Mouse (Mus musculus): Measurements from ENCODE around the gene Enoph1. TPM values are rescaled to one million over a fixed set of nuclear protein-coding genes. Genes with fewer than 3 reads are reported as not detected.

Gene Enoph1
- total and polyA plus RNA-seq, 3 experiments: 8.4 to 12.6 (median 8.8) TPM

DNA sequence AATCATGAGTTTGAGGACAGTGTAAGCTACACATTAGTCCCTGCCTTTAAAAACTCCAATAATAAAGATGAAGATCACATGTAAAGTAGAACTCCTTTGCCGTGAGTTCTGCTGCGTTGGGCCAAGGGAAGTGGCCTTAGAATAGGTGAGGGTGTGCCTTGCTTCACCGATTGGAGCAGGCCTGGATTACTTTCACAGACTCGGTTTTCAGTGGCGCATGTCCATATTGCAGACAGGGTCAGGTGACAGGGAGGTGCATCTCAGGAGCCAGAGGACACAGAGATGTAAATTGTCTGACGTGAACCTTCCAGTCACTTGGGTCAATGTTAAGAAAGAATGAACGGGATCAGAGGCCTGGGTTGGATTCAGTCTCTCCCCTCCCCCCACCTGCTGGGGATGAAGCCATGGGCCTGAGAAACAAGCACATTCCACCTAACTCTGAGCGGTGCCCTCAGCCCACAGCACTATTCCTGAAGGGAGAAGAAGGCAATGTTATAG is 7.4 kb downstream of the Enoph1 start:
- no peak for DNase-seq
- Histone ChIP-seq H3K79me2 (replicated peaks; ENCODE audit: control insufficient read depth, insufficient read depth, low read length) (peaks cover 2% of the 10 kb centered on the region), H3K4me1 (ENCODE audit: control insufficient read depth, insufficient read depth, low read length) (peaks cover 6% of the 10 kb centered on the region), H3K27me3 (ENCODE audit: control insufficient read depth, insufficient read depth, low read length) (no peaks in the 10 kb centered on the region), H3K27ac (no peak overlapping the region), H3K36me3 (ENCODE audit: control insufficient read depth, insufficient read depth, low read length) (no peaks in the 10 kb centered on the region), H3K9ac (ENCODE audit: low read depth, low read length) (no peak overlapping the region), H3K4me3 (no peak overlapping the region)
- 69% methylated on average over 8 of the region's 8 CpGs for WGBS
- intact Hi-C loops (cut with DNase I): loop anchor here (10.0 kb wide), 1 partner anchor 792 kb away; no protein-coding TSS in a partner anchor
- TF ChIP-seq CTCF (IDR thresholded peaks at IDR 0.05): no peak
- no peak for TF ChIP-seq POLR2A (IDR thresholded peaks at IDR 0.05; ENCODE audit: insufficient read depth, low read depth, low read length)
- TF ChIP-seq EP300 (IDR thresholded peaks at IDR 0.05; ENCODE audit: insufficient read depth, low read depth, low read length): no peak

DNA sequence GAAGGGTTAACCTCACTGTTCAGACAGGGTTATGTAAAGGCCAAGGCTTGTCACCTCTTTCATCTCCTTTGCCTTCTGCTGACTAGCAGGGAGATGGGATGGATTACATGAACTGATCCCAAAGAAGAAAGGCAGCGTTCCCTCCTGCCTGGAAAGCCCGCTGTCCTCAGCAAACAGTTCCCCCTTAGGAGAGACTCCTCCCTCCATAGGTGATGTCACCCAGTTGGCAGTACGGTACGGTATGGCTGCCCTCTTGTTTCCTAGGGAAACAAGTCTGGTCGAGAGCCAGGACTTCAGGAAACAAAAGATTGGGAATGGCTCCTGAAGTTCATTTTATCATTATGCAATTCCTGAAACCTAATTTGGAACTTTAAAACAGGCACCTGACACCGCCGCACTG is 8.1 kb downstream of the Enoph1 start:
- Histone ChIP-seq H3K4me1 (ENCODE audit: control insufficient read depth, insufficient read depth, low read length) (peaks cover 6% of the 10 kb centered on the region), H3K27ac (no peak overlapping the region), H3K27me3 (ENCODE audit: control insufficient read depth, insufficient read depth, low read length) (no peaks in the 10 kb centered on the region), H3K4me3 (no peak overlapping the region), H3K9ac (ENCODE audit: low read depth, low read length) (no peak overlapping the region), H3K36me3 (ENCODE audit: control insufficient read depth, insufficient read depth, low read length) (no peaks in the 10 kb centered on the region), H3K79me2 (replicated peaks; ENCODE audit: control insufficient read depth, insufficient read depth, low read length) (peaks cover 4% of the 10 kb centered on the region)
- intact Hi-C loops (cut with DNase I): loop anchor here (10.0 kb wide), 1 partner anchor 793 kb away; no protein-coding TSS in a partner anchor
- WGBS: 30% methylated on average over 7 of the region's 7 CpGs
- TF ChIP-seq POLR2A (IDR thresholded peaks at IDR 0.05; ENCODE audit: insufficient read depth, low read depth, low read length): no peak
- no peak for TF ChIP-seq CTCF (IDR thresholded peaks at IDR 0.05)
- no peak for TF ChIP-seq EP300 (IDR thresholded peaks at IDR 0.05; ENCODE audit: insufficient read depth, low read depth, low read length)
- peak in 1 of 2 experiments; percentile 23 for DNase-seq

DNA sequence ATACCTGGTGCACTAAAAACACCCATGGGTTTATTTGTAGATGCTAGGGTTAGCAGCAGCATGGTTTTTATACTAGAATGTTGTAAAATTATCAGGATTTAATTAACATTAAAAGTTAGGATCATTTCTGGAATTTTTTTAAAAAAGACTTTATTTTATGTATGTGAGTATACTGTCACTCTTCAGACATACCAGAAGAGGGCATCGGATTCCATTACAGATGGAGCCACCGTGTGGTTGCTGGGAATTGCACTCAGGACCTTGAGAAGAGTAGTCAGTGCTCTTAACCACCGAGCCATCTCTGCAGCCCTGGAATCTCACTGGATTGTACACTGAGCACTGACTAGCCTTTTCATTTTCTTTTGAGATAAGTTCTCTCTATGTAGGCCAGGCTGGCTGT is 10.1 kb downstream of the Enoph1 start:
- Histone ChIP-seq H3K4me1 (ENCODE audit: control insufficient read depth, insufficient read depth, low read length) (peaks cover 9% of the 10 kb centered on the region), H3K27me3 (ENCODE audit: control insufficient read depth, insufficient read depth, low read length) (no peaks in the 10 kb centered on the region), H3K4me3 (no peak overlapping the region), H3K9ac (ENCODE audit: low read depth, low read length) (no peak overlapping the region), H3K27ac (no peak overlapping the region), H3K36me3 (ENCODE audit: control insufficient read depth, insufficient read depth, low read length) (no peaks in the 10 kb centered on the region), H3K79me2 (replicated peaks; ENCODE audit: control insufficient read depth, insufficient read depth, low read length) (peaks cover 6% of the 10 kb centered on the region)
- DNase-seq: no peak
- TF ChIP-seq CTCF (IDR thresholded peaks at IDR 0.05) (no peak), POLR2A (IDR thresholded peaks at IDR 0.05; ENCODE audit: insufficient read depth, low read depth, low read length) (no peak), EP300 (IDR thresholded peaks at IDR 0.05; ENCODE audit: insufficient read depth, low read depth, low read length) (no peak)
- intact Hi-C loops (cut with DNase I): loop anchor here (10.0 kb wide), 1 partner anchor 795 kb away; no protein-coding TSS in a partner anchor
- WGBS: 92% methylated on average over 3 of the region's 3 CpGs

DNA sequence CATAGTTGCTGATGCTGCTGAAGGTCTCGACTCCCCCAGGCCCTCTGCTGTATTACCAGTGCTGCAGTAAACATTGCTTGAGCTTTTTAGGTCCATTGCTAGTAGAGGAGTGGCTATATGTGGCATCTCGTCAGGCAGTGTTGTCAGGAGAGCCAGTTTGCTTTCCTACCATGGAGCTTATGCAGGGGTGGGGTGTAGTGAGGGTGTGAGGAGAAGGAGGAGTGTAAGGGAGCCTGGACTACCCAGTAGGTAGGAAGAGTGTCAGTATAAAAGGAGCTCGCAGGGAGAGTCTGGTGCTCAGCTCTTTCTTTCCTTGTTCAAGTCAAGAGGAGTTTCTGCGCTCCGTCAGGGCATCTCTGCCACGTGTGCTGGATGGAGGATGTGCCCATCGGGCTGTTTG is 12.9 kb downstream of the Enoph1 start:
- Histone ChIP-seq H3K9ac (ENCODE audit: low read depth, low read length) (no peak overlapping the region), H3K27me3 (ENCODE audit: control insufficient read depth, insufficient read depth, low read length) (no peaks in the 10 kb centered on the region), H3K79me2 (replicated peaks; ENCODE audit: control insufficient read depth, insufficient read depth, low read length) (peaks cover 6% of the 10 kb centered on the region), H3K4me1 (ENCODE audit: control insufficient read depth, insufficient read depth, low read length) (peaks cover 13% of the 10 kb centered on the region), H3K4me3 (no peak overlapping the region), H3K27ac (no peak overlapping the region), H3K36me3 (ENCODE audit: control insufficient read depth, insufficient read depth, low read length) (no peaks in the 10 kb centered on the region)
- no peak for DNase-seq
- 95% methylated on average over 7 of the region's 7 CpGs for WGBS
- TF ChIP-seq EP300 (IDR thresholded peaks at IDR 0.05; ENCODE audit: insufficient read depth, low read depth, low read length) (no peak), CTCF (IDR thresholded peaks at IDR 0.05) (no peak), POLR2A (IDR thresholded peaks at IDR 0.05; ENCODE audit: insufficient read depth, low read depth, low read length) (no peak)
- intact Hi-C loops (cut with DNase I): no loop called here

DNA sequence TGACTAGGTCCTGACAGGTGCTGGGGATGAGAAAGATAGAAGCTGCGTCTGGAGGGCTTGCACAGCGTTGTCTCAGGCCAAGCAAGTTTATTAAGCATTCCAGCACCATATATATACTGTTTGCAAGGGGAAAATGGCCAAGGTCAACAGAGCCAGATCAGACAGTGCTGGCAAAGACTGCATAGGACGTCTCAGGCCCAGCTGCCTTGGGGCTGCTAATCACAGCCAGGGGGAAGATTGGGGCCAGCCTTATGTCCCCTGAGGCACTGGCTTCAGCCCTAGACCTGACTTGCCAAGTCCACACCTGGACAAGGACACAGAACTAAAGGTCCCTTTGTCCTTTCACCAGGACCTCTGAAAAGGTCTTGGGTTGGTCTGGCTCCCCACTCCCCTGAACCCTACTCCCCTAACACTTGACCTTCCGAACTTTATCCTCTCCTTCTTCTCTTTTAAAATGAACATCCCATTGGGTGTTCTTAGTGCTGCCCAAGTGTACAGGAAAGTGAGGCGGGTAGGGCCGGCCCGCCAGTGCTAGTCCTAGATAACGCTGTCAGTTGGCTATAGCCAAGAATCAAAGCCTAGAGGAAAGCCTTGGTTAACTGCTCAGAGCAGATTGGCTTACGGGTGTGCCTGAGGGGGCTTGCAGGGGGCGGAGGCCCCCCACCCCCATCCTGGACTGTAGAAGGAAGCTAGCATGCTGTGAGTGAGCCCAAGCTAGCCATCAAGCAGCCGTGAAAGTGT is 15.2 kb downstream of the Enoph1 start:
- intact Hi-C loops (cut with DNase I): no loop called here
- TF ChIP-seq POLR2A (IDR thresholded peaks at IDR 0.05; ENCODE audit: insufficient read depth, low read depth, low read length): no peak
- TF ChIP-seq CTCF (IDR thresholded peaks at IDR 0.05): no peak
- TF ChIP-seq EP300 (IDR thresholded peaks at IDR 0.05; ENCODE audit: insufficient read depth, low read depth, low read length): no peak
- Histone ChIP-seq H3K36me3 (ENCODE audit: control insufficient read depth, insufficient read depth, low read length) (no peaks in the 10 kb centered on the region), H3K27ac (no peak overlapping the region), H3K9ac (ENCODE audit: low read depth, low read length) (no peak overlapping the region), H3K4me1 (ENCODE audit: control insufficient read depth, insufficient read depth, low read length) (peaks cover 11% of the 10 kb centered on the region), H3K79me2 (replicated peaks; ENCODE audit: control insufficient read depth, insufficient read depth, low read length) (peaks cover 4% of the 10 kb centered on the region), H3K4me3 (no peak overlapping the region), H3K27me3 (ENCODE audit: control insufficient read depth, insufficient read depth, low read length) (no peaks in the 10 kb centered on the region)
- DNase-seq: no peak
- 62% methylated on average over 11 of the region's 11 CpGs for WGBS

DNA sequence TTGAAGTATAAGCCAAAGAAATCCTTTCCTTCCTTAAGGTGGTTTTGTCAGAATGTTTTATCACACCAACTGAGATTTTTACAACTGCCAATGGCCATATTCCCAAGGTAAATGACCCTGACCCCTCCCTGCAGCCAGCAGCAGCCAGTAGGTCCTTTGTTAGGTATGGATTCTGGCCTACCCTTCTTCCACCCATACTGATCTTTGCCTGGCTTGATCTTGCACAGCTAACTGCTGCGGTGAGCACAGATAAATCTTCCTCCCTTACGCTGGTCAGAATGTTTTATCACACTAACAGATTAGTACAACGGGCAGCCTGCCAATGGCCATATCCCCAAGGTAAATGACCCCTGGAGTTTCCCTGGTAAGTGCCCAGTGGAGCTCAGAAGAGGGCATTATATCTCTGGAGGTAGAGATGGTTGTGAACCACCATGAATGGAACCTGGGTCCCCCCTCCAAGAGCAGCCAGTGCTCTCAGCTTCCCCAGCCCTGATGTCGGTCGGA is 16.1 kb downstream of the Enoph1 start:
- TF ChIP-seq EP300 (IDR thresholded peaks at IDR 0.05; ENCODE audit: insufficient read depth, low read depth, low read length) (no peak), CTCF (IDR thresholded peaks at IDR 0.05) (no peak), POLR2A (IDR thresholded peaks at IDR 0.05; ENCODE audit: insufficient read depth, low read depth, low read length) (no peak)
- Histone ChIP-seq H3K36me3 (ENCODE audit: control insufficient read depth, insufficient read depth, low read length) (no peaks in the 10 kb centered on the region), H3K27ac (no peak overlapping the region), H3K27me3 (ENCODE audit: control insufficient read depth, insufficient read depth, low read length) (no peaks in the 10 kb centered on the region), H3K4me1 (ENCODE audit: control insufficient read depth, insufficient read depth, low read length) (peaks cover 11% of the 10 kb centered on the region), H3K4me3 (no peak overlapping the region), H3K9ac (ENCODE audit: low read depth, low read length) (no peak overlapping the region), H3K79me2 (replicated peaks; ENCODE audit: control insufficient read depth, insufficient read depth, low read length) (peaks cover 4% of the 10 kb centered on the region; the same call in 1 of the 2 replicates)
- no peak for DNase-seq
- intact Hi-C loops (cut with DNase I): no loop called here
- WGBS: 62% methylated on average over 5 of the region's 5 CpGs

All from heart, adult 2 months (tissue).